Mouse (Mus musculus) left cerebral cortex, adult 11 months (tissue): ENCODE data around the gene Lnx2.

Experiments
- DNase-seq: peaks from one replicate; pipeline ENCODE4 v3.0.0; 2022; ENCODE audit warnings: low spot score

The Lnx2 gene

GRCm38 (mm10) chr5:147051500-147052308, 24.7 kb downstream of the Lnx2 start:
- DNase-seq: no peak

GRCm38 (mm10) chr5:147050816-147051499, 25.4 kb downstream of the Lnx2 start:
- no peak for DNase-seq

- DNase-seq: no peak
Observed at GRCm38 (mm10) chr5:147049544-147050209, 26.7 kb downstream of the Lnx2 start.

- DNase-seq: no peak
Observed at GRCm38 (mm10) chr5:147045929-147046328, 30.5 kb downstream of the Lnx2 start.

- no peak for DNase-seq
Observed at GRCm38 (mm10) chr5:147045311-147045710, 31.1 kb downstream of the Lnx2 start.

- DNase-seq: no peak
Observed at GRCm38 (mm10) chr5:147043240-147043844, 33.0 kb downstream of the Lnx2 start.

GRCm38 (mm10) chr5:147041965-147042937, 34.1 kb downstream of the Lnx2 start:
- no peak for DNase-seq

- DNase-seq: no peak
Observed at GRCm38 (mm10) chr5:147039394-147039793, 37.0 kb downstream of the Lnx2 start.

- DNase-seq: no peak
Observed at GRCm38 (mm10) chr5:147037601-147038000, 38.8 kb downstream of the Lnx2 start.

- DNase-seq: no peak
Observed at GRCm38 (mm10) chr5:147036661-147037060, 39.7 kb downstream of the Lnx2 start.

- DNase-seq: no peak
Observed at GRCm38 (mm10) chr5:147036028-147036427, 40.4 kb downstream of the Lnx2 start.

- DNase-seq: no peak
Observed at GRCm38 (mm10) chr5:147035301-147035700, 41.1 kb downstream of the Lnx2 start.

GRCm38 (mm10) chr5:147034283-147034682, 42.1 kb downstream of the Lnx2 start:
- no peak for DNase-seq

- no peak for DNase-seq
Observed at GRCm38 (mm10) chr5:147033155-147033554, 43.2 kb downstream of the Lnx2 start.

- no peak for DNase-seq
Observed at GRCm38 (mm10) chr5:147031281-147031680, 45.1 kb downstream of the Lnx2 start.

- DNase-seq: no peak
Observed at GRCm38 (mm10) chr5:147024331-147025034, 51.9 kb downstream of the Lnx2 start.

GRCm38 (mm10) chr5:147023245-147023970, 53.0 kb downstream of the Lnx2 start:
- no peak for DNase-seq

GRCm38 (mm10) chr5:147021546-147022265, 54.7 kb downstream of the Lnx2 start:
- no peak for DNase-seq

GRCm38 (mm10) chr5:147020579-147020978, 55.8 kb downstream of the Lnx2 start:
- DNase-seq: no peak
